18 mouse cellular contexts compared by ENCODE assay signal in genomic region chr3:87899776-87900175, GRCm38 (mm10).
"Had no signal": no experiment of that assay in that cellular context is flagged by ENCODE, and none has a peak within 500 bp of the region (broad histone marks: within the 10 kb centered on the region; RNA-seq: fewer than 3 reads in every experiment).

No protein-coding gene starts in this region.

- DNase-seq: kidney, adult 2 months; kidney, postnatal 10 days; kidney, postnatal 36 days; layer of hippocampus, postnatal 36 days; lung, adult 18-20 months; lung, postnatal 10 days; lung, postnatal 36 days; retina, postnatal 1 day; thymus, adult 18-20 months; thymus, postnatal 36 days had no signal

- H3K27ac ChIP-seq: kidney, embryonic 15.5 days; left cerebral cortex, adult 2 months; lung, embryonic 15.5 days; midbrain, embryonic 12.5 days; midbrain, embryonic 15.5 days; neural tube, embryonic 13.5 days had no signal

- H3K9ac ChIP-seq: kidney, embryonic 15.5 days; lung, embryonic 15.5 days; midbrain, embryonic 12.5 days; midbrain, embryonic 15.5 days; neural tube, embryonic 13.5 days had no signal

- H3K36me3 ChIP-seq: kidney, embryonic 15.5 days; lung, embryonic 15.5 days; midbrain, embryonic 12.5 days; midbrain, embryonic 15.5 days; neural tube, embryonic 13.5 days had no signal

- H3K4me2 ChIP-seq: kidney, embryonic 15.5 days; lung, embryonic 15.5 days; midbrain, embryonic 12.5 days; midbrain, embryonic 15.5 days; neural tube, embryonic 13.5 days had no signal

- H3K9me3 ChIP-seq: kidney, embryonic 15.5 days; lung, embryonic 15.5 days; midbrain, embryonic 12.5 days; midbrain, embryonic 15.5 days; neural tube, embryonic 13.5 days had no signal

- ATAC-seq: intestine, postnatal 0 days; midbrain, embryonic 15.5 days had no signal

- H3K4me3 ChIP-seq: kidney, embryonic 15.5 days; left cerebral cortex, adult 2 months; lung, embryonic 15.5 days; midbrain, embryonic 12.5 days; midbrain, embryonic 15.5 days; myocyte; neural tube, embryonic 13.5 days had no signal

- H3K27me3 ChIP-seq: kidney, embryonic 15.5 days; lung, embryonic 15.5 days; midbrain, embryonic 12.5 days; midbrain, embryonic 15.5 days; neural tube, embryonic 13.5 days had no signal

- H3K4me1 ChIP-seq: kidney, embryonic 15.5 days; lung, embryonic 15.5 days; midbrain, embryonic 12.5 days; midbrain, embryonic 15.5 days; neural tube, embryonic 13.5 days had no signal
